Mouse (Mus musculus): ENCODE data around the gene Osbp2.
"Not testable (repeated sequence)": the region's sequence is repeated elsewhere in the genome, so short reads cannot be mapped to it uniquely, and the experiment has no call there.

Osbp2 gene

DNA sequence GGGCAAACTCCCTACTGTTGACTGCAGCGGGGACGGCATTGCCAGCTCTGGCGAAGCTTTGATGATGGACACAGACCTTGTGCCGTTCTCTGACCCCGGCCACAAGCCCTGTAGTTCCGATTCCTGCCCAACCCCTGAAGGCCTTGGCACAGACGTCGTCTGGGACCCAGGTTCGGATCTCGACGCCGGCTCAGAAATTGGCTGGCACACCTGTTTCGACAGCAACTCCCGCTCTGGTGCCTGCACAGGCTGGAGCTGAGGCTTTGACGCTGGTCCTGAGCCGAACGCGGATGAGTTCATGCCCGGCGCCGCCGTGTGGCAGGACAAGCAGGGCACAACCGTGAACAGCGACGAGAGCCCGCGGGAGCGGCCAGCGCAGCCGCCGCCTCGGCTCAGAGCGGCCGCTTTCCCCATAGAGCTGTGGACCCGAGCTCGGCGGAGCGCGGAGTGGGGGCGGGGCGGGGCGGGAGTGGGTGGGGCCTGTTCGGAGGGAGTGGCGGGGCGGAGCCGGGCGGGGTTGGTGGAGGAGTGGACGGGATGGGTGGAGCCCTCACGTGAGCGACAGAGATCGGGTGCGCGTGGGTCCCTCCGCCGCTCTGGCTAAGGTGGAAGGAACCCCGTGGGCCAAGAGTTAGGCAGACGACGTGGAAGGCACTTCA, at the start of gene Osbp2:
Osbp2 (minus strand) TSS at position 450 of the 659 bp plus-strand sequence.
- peak; percentile 89 for DNase-seq (ENCODE audit: extremely low spot score)

DNA sequence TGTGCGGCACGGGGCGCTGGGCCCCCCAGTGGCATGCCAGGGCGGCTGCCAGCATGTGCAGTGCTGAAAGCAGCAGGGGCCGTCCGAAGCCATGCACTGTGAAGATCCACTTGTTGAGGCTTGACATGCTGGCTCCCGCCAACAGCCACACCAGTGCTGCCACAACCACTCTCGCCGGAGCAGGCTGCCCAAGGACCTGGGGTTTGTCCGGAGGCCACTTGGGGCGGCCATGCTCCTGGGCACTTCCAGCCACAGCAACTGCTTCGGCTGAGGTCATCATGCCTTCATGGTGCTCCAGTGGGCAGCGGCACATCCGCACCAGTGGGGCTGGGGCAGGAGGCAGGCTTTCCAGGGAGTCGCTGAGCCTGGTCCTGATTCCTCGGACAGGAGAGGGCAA, 49.2 kb upstream of the Osbp2 start:
- peak; percentile 35 for DNase-seq (ENCODE audit: extremely low spot score)

DNA sequence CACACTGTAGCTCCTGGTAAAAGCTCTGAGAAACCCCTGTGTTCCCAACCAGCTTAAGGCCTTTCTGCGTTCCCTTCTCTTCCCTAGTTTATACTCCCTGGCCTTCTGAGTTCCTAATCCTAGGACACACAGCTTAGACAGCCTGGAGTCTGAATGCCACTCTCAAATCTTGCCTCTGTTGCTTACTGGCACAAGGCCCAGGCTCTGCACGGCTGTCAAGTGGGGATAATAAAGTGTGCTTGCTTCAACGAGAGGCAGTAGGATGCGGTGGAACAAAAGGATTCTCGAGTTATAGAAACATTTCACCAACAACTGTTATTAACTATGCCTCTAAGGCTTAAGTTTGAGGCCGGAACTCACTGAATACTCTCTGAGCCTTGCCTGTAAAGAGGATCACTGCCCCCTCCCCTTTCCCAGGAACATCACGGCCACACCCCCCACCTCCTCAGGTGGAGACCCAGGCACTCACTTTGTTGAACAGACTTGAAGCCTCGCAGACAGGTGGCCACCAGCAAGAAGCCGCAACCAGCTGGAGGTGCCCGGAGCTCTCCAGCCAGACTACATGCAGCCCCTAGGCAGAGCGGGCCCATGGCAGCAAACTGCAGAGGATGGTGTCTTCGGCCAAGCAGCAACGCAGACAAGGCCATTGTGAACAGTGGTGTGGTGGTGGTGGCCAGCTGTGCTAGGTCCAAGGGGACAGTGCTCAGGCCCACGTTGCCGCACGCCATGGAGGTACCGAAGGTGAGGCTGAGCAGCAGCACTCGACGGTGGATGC, 48.6 kb upstream of the Osbp2 start:
- DNase-seq (ENCODE audit: extremely low spot score): peak; percentile 13

DNA sequence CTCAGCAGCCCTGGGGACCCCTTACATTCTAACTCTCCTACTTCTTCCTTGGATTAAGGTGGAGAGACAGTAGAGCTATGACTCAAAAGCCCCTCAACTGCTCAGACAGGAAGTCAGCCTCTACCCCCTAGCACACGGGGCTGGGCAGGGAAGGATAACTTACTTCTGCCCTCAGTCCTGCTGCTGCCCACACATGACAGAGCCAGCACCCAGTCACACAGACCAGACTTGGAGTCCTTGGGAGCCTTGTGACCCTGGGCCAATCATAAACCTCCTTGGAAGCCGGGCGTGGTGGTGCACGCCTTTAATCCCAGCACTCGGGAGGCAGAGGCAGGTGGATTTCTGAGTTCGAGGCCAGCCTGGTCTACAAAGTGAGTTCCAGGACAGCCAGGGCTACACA, 47.7 kb upstream of the Osbp2 start:
- not testable (repeated sequence) for DNase-seq (ENCODE audit: extremely low spot score)

DNA sequence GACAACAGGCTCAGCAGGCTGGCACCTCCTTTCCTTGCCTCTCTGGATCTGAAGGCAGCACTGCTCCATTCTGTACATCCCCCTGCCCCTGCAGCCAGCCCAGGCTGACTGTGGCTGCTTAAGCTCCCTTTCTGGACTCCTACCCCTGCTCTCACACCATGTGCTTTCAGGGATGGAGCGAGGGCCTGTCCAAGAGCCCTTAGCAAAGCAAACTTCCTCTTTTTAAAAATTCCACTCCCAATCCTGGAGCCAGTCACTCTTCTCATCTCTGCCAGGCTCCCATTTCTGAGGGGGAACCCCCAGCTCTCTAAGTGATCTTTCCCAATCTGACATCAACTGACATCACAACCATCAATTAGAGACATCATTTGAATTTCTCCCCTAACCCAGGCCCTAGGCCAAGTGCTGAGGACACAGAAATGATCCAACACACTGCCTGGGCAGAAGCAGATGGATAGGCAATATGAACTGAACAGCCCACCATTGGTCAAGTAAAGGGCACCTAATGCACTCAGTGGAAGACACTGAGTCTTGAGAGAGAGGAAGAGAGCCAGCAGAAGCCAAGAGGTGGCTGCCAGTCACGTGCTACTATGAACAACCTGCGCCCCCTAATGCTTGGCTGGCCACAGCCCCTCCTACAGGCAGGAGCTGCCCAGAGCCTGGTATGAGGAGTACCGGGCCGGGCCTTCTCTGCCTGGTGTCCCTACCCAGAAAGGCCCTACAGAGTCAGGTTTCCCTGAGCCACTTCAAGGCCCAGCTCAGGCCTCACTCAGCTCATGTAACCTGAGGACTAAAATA, 47.0 kb upstream of the Osbp2 start:
- no peak for DNase-seq (ENCODE audit: extremely low spot score)

GRCm38 (mm10) chr11:3909236-3909635, 45.5 kb upstream of the Osbp2 start:
- no peak for DNase-seq (ENCODE audit: extremely low spot score)

GRCm38 (mm10) chr11:3905446-3905845, 41.7 kb upstream of the Osbp2 start:
- DNase-seq (ENCODE audit: extremely low spot score): no peak

DNA sequence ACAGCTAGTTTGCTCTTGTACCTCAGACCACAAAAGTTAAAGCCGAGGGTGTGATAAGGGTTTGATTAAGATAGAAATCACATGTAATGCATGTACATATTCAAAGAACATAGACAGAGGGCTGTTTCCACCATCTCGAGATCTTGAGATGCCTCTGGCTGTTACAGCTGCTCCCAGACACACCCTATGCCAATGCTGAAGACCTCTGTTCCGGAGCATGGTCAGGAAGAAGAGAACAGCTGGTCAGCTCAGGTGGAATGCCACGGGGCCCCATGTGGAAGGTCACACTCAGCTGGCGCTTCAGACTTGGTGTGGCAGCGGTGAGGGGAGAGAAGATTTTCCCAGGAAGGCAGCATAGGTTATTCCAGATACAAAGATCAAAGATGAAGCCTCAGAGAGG, 41.0 kb upstream of the Osbp2 start:
- DNase-seq (ENCODE audit: extremely low spot score): no peak

DNA sequence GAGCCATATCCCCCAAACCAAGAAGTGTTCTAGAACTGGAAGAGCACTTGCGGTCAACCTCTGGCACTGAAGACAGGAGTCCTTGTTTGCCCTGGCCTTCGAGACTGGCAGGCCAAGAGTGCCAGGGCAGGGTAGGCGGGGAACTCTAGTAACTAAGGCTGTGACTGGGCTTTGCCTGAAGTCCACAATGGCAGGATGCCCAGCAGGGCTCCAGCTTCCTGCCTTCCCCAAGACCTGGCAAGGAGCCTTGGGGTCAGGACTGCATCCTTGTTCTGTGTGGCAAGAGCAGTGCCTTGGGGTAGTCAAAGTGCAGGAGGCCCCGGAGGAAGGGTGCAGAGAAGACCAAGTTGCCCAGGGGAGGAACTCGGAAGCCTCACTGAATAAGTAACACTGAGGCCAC, 39.3 kb upstream of the Osbp2 start:
- no peak for DNase-seq (ENCODE audit: extremely low spot score)

- no peak for DNase-seq (ENCODE audit: extremely low spot score)
Measured at GRCm38 (mm10) chr11:3902516-3902915, 38.8 kb upstream of the Osbp2 start.

DNA sequence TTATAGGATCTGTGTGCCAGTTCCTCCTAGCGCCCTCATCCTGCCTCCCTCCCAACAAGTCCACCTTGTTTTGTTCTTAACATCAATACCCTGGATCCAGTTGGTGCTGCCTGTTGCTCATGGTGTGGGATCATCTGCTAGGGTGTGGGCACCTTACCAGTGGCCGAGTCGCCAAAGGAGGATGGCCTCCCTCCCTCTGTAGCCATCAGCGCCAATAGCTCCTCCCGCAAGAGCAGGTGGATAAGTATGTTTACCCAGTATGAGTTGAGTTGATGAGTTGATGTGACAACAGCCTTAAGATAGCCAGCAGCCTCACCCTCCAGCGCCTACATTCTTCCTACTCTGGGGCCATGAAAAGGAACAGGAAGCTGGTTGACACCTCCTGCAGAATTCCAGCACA, 36.6 kb upstream of the Osbp2 start:
- DNase-seq (ENCODE audit: extremely low spot score): no peak

GRCm38 (mm10) chr11:3895933-3896332, 32.2 kb upstream of the Osbp2 start:
- no peak for DNase-seq (ENCODE audit: extremely low spot score)

DNA sequence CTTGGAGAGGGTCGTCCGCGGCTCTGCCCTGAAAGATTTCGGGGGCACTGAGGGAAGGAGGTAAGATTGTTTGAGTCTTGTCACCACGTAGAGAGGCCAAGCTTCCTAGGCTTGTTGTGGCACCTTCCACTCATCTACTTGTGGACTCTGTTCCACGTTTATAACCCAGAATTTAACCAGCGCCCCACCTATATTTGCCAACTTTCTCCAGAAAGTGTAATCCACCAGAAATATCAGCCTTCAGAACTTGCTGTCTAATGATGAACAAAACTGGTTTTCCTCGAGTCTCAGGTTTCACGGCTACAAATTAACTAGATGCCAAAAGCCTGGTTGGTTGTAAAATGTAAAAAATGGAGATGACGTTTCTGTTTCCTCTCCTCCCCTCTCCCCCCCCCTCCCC, 31.8 kb upstream of the Osbp2 start:
- no peak for DNase-seq (ENCODE audit: extremely low spot score)

DNA sequence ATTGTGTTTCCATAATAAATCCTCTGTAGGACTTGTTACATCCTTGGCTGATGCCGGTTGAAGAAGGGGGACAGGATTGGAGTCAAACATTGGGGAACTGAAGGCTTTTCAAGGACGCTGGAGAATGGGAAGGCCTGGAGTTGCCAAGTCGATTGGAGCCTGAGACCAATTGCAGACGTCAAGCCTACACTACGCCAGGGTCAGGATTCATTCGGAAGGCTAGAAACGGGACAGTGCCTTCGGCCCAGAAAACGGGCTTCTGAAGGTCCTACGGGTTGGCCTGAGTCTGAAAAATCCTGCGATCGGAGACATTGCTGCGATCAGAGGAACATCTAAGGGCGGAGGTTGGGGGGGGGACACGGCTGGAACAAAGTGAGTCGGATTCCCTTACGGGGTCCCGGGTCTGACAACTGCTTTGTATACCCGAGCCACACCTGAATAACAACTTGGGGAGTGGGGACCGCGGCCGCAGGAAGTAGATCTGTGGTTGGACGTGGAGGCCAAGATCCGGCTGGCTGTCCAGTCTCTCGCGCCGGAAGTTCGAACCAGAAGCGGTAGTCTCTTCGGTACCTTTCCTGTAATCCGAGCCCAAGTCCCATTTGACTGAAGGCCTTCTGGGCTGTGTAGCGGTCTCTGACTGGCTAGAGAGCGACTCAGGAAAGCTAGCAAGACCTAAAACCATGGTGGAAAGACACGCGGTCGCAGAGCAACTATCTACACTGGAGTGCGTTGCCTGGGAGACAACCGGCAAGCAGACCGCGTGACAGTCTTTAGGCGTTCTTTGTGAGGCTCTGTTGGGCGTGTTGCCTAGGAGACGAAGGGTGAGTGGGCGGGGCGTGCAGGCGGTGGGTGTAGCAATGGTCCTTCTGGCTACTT, 30.9 kb upstream of the Osbp2 start, which contains the start of the genes 4921536K21Rik and Dusp18:
4921536K21Rik (minus strand) TSS at position 693 of the 876 bp plus-strand sequence.
Dusp18 (plus strand) TSS at position 835 of the 876 bp plus-strand sequence.
- DNase-seq (ENCODE audit: extremely low spot score): peak; percentile 98

DNA sequence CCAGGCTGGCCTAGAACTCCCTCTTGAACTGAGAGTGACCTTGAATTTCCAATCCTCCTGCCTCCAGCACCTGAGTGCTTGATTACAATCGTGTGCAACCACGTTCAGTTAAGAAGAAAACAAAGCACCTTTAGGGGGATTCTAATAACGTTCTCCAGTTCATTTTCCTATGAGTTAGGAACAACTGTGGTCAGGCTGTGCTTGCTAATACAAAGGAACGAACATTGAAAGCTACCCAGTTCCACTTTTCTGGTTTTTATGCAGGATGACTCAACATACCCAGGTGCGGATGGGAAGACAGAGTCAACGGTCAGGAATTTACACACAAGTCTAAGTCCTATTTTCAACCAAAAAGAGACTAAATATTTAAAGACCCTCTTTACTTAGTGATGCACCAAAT, 30.3 kb upstream of the Osbp2 start:
- no peak for DNase-seq (ENCODE audit: extremely low spot score)

DNA sequence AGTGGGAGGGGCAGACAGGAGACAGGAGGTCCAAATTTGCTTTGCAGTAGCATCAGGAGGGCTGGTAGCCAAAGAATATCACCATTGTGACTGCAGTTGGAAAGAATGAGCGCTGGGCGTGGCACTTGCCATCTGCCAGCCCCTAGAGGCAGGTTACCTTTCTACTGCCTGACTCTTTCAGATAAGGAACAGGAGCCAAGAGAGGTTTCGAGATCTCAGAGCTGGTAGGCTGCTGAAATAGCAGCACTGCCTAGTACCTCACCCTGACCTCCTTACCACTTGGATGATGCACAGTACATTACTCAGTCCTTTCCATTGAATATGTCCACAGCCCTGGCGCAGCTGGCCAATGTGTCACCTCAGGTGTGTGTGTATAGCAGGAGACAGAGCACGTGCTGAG, 23.6 kb upstream of the Osbp2 start:
- no peak for DNase-seq (ENCODE audit: extremely low spot score)

DNA sequence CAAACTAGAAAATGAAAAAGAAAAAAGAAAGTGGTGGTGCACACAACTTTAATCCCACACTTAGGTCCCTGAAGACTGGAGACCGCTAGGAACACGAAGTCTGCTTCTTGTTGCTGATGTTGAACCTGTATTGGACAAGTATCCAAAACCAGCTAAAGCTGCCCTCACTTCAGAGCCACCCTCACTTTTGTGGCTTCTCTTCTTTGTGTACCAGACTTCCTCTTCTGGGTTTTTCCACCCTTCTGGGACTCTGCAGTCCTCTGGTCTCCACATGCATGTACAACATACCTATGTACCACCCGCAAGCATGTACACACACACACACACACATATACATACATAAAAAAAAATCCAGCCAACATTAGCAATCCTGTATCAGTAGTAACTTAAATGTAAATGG, 20.0 kb upstream of the Osbp2 start:
- DNase-seq (ENCODE audit: extremely low spot score): no peak

GRCm38 (mm10) chr11:3879836-3880235, 16.1 kb upstream of the Osbp2 start:
- peak; percentile 60 for DNase-seq (ENCODE audit: extremely low spot score)

- DNase-seq (ENCODE audit: extremely low spot score): no peak
Measured at GRCm38 (mm10) chr11:3878660-3879059, 15.0 kb upstream of the Osbp2 start.

DNA sequence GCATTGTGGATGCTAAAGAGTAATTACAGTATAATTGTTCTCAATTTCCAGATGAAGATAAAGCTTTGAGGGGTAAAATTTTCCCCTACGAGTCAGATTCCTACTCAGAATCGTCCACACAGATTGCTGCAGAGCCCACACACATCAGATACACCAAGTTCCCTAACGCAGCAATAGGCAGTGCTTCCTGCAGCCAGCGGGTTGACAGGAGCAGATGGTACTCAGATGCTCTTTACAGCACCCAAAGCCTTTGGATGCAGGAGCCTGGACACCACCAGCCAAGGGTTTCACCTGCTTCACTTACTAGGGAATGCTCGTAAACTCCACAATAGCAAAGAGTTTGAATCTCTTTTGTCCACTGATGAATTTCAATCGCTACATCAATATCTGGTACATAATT, 12.7 kb upstream of the Osbp2 start:
- no peak for DNase-seq (ENCODE audit: extremely low spot score)

GRCm38 (mm10) chr11:3864343-3864742, 640 bp upstream of the Osbp2 start:
- peak; percentile 22 for DNase-seq (ENCODE audit: extremely low spot score)

Measured in embryo, embryonic 9.5 days (tissue).